Mouse (Mus musculus) stomach, embryonic 15.5 days (tissue): ENCODE results near the gene Gjc2. TPM values are rescaled to one million over a fixed set of nuclear protein-coding genes. Genes with fewer than 3 reads are reported as not detected.

Experiments used
- ATAC-seq: fragments of 200-750 bp; cut with Nextera tagmentation; 2 replicates; pipeline ENCODE4 v1.8.0; 2017; ENCODE audit warnings: low read depth, moderate number of reproducible peaks, moderate TSS enrichment; ENCODE audit not compliant: insufficient read depth, low FRiP score
- H3K27ac ChIP-seq: fragments of 300-500 bp; sonication (generic); 2 replicates; pipeline ENCODE4 v1.5.1; 2015; ENCODE audit warnings: mild to moderate bottlenecking, inconsistent platforms
- H3K27me3 ChIP-seq: fragments of 300-500 bp; sonication (generic); replicated peaks from 2 replicates; pipeline ENCODE4 v1.6.1; 2015; ENCODE audit warnings: inconsistent platforms
- H3K36me3 ChIP-seq: fragments of 300-500 bp; sonication (generic); 2 replicates; pipeline ENCODE4 v1.6.1; 2015; ENCODE audit warnings: inconsistent platforms
- H3K4me1 ChIP-seq: fragments of 300-500 bp; sonication (generic); 2 replicates; pipeline ENCODE4 v1.6.1; 2015; ENCODE audit warnings: inconsistent platforms
- H3K4me2 ChIP-seq: fragments of 300-500 bp; sonication (generic); 2 replicates; pipeline ENCODE4 v1.6.1; 2015; ENCODE audit warnings: mild to moderate bottlenecking, inconsistent platforms
- H3K4me3 ChIP-seq: fragments of 300-500 bp; sonication (generic); replicated peaks from 2 replicates; pipeline ENCODE4 v1.5.1; 2015; ENCODE audit warnings: inconsistent platforms
- H3K9ac ChIP-seq: fragments of 300-500 bp; sonication (generic); 2 replicates; pipeline ENCODE4 v1.6.1; 2015; ENCODE audit warnings: inconsistent platforms
- H3K9me3 ChIP-seq: fragments of 300-500 bp; sonication (generic); 2 replicates; pipeline ENCODE4 v1.6.1; 2016; ENCODE audit warnings: inconsistent platforms
- WGBS: fragments of 180-500 bp; shearing (Covaris S2); methylation state at CpG from one replicate; pipeline ENCODE4 v1.1.7; 2015; 5-methylcytosine and 5-hydroxymethylcytosine counted together
- polyA plus RNA-seq: library from polyadenylated mRNA; unstranded; fragments of >200 nt; fragmentation: Nextera tagmentation; extraction: Ambion mirVana; gene quantifications from 2 replicates; pipeline ENCODE4 v1.2.1, GENCODE M21; 2015

Gene Gjc2
- 1.2 and 1.7 TPM in 2 replicates for polyA plus RNA-seq

- Histone ChIP-seq H3K4me2 (no peak within 1 kb of the TSS), H3K9ac (no peak within 1 kb of the TSS), H3K27me3 (peaks cover 17% of the 10 kb centered on the region), H3K9me3 (no peaks in the 10 kb centered on the region), H3K27ac (peak within 1 kb of the TSS; percentile 78), H3K4me1 (peaks cover 6% of the 10 kb centered on the region), H3K36me3 (peaks cover 17% of the 10 kb centered on the region; the same call in 1 of the 2 replicates), H3K4me3 (no peak within 1 kb of the TSS)
- 41% methylated on average over 3 of the region's 3 CpGs for WGBS
- ATAC-seq, result peak; percentile 19; the same call in 1 of the 2 replicates
Observed at GRCm38 (mm10) chr11:59182864-59183331, at the start of gene Gjc2. Gjc2 (minus strand) TSS chr11:59183213.

GRCm38 (mm10) chr11:59232797-59233196, 49.8 kb upstream of the Gjc2 start:
- Histone ChIP-seq H3K9me3 (no peaks in the 10 kb centered on the region), H3K4me2 (no peak overlapping the region), H3K9ac (no peak overlapping the region), H3K27me3 (no peaks in the 10 kb centered on the region), H3K4me3 (no peak overlapping the region), H3K27ac (no peak overlapping the region), H3K36me3 (no peaks in the 10 kb centered on the region), H3K4me1 (peaks cover 8% of the 10 kb centered on the region)
- 60% methylated on average over 2 of the region's 2 CpGs for WGBS
- no peak for ATAC-seq

GRCm38 (mm10) chr11:59230144-59230760, 47.2 kb upstream of the Gjc2 start:
- Histone ChIP-seq H3K36me3 (no peaks in the 10 kb centered on the region), H3K9me3 (no peaks in the 10 kb centered on the region), H3K4me2 (0 out of 2 replicates have a peak overlapping the region, but pooled peaks have one; percentile 13), H3K9ac (no peak overlapping the region), H3K27me3 (no peaks in the 10 kb centered on the region), H3K4me1 (peaks cover 22% of the 10 kb centered on the region), H3K27ac (no peak overlapping the region), H3K4me3 (no peak overlapping the region)
- no peak for ATAC-seq
- WGBS, result 9% methylated on average over 7 of the region's 7 CpGs

GRCm38 (mm10) chr11:59228122-59228953, 45.3 kb upstream of the Gjc2 start, which contains the start of gene Arf1:
Arf1 (minus strand) TSS chr11:59228270.
- Histone ChIP-seq H3K27me3 (no peaks in the 10 kb centered on the region), H3K4me3 (peak within 1 kb of the TSS; percentile 98), H3K4me1 (peaks cover 32% of the 10 kb centered on the region), H3K9me3 (no peaks in the 10 kb centered on the region), H3K4me2 (peak within 1 kb of the TSS; percentile 71), H3K36me3 (no peaks in the 10 kb centered on the region), H3K9ac (peak within 1 kb of the TSS; percentile 99), H3K27ac (peak within 1 kb of the TSS; percentile 94)
- ATAC-seq, result peak; percentile 95
- 4% methylated on average over 59 of the region's 59 CpGs for WGBS

- Histone ChIP-seq H3K36me3 (no peaks in the 10 kb centered on the region), H3K27me3 (no peaks in the 10 kb centered on the region), H3K9ac (peak overlapping the region; percentile 99), H3K27ac (peak overlapping the region; percentile 94), H3K4me2 (peak overlapping the region; percentile 71), H3K4me1 (peaks cover 37% of the 10 kb centered on the region), H3K9me3 (no peaks in the 10 kb centered on the region), H3K4me3 (peak overlapping the region; percentile 98)
- WGBS, result under 1% methylated on average over 50 of the region's 51 CpGs
- ATAC-seq, result peak; percentile 72
Observed at GRCm38 (mm10) chr11:59227604-59228121, 44.6 kb upstream of the Gjc2 start.

GRCm38 (mm10) chr11:59226787-59227603, 44.0 kb upstream of the Gjc2 start:
- peak overlapping the region; percentile 94 for H3K27ac ChIP-seq
- H3K36me3 ChIP-seq, result no peaks in the 10 kb centered on the region
- no peaks in the 10 kb centered on the region for H3K27me3 ChIP-seq
- peak overlapping the region; percentile 98 for H3K4me3 ChIP-seq
- no peaks in the 10 kb centered on the region for H3K9me3 ChIP-seq
- H3K4me2 ChIP-seq, result peak overlapping the region; percentile 71
- peaks cover 42% of the 10 kb centered on the region for H3K4me1 ChIP-seq
- ATAC-seq, result no peak
- H3K9ac ChIP-seq, result peak overlapping the region; percentile 99
- 2% methylated on average over 21 of the region's 21 CpGs for WGBS

- H3K9ac ChIP-seq, result peak overlapping the region; percentile 99; the same call in 1 of the 2 replicates
- peaks cover 48% of the 10 kb centered on the region for H3K4me1 ChIP-seq
- no peak for ATAC-seq
- no peaks in the 10 kb centered on the region for H3K9me3 ChIP-seq
- H3K27me3 ChIP-seq, result no peaks in the 10 kb centered on the region
- peak overlapping the region; percentile 71 for H3K4me2 ChIP-seq
- 24% methylated on average over 3 of the region's 3 CpGs for WGBS
- no peaks in the 10 kb centered on the region for H3K36me3 ChIP-seq
- H3K4me3 ChIP-seq, result peak overlapping the region; percentile 98
- H3K27ac ChIP-seq, result peak overlapping the region; percentile 94; the same call in 1 of the 2 replicates
Observed at GRCm38 (mm10) chr11:59226251-59226650, 43.2 kb upstream of the Gjc2 start.

GRCm38 (mm10) chr11:59225167-59225566, 42.2 kb upstream of the Gjc2 start:
- Histone ChIP-seq H3K36me3 (0 out of 2 replicates have a peak, but pooled peaks cover 3% of the 10 kb centered on the region), H3K9ac (no peak overlapping the region), H3K4me2 (peak overlapping the region; percentile 71), H3K9me3 (no peaks in the 10 kb centered on the region), H3K27me3 (no peaks in the 10 kb centered on the region), H3K4me3 (no peak overlapping the region; the same call in 1 of the 2 replicates), H3K27ac (no peak overlapping the region), H3K4me1 (peaks cover 55% of the 10 kb centered on the region)
- WGBS, result 56% methylated on average over 2 of the region's 2 CpGs
- no peak for ATAC-seq

GRCm38 (mm10) chr11:59224470-59224869, 41.5 kb upstream of the Gjc2 start:
- no peak overlapping the region for H3K9ac ChIP-seq
- peak overlapping the region; percentile 71; the same call in 1 of the 2 replicates for H3K4me2 ChIP-seq
- peaks cover 55% of the 10 kb centered on the region for H3K4me1 ChIP-seq
- no peak overlapping the region for H3K27ac ChIP-seq
- H3K9me3 ChIP-seq, result no peaks in the 10 kb centered on the region
- 42% methylated on average over 2 of the region's 2 CpGs for WGBS
- H3K27me3 ChIP-seq, result no peaks in the 10 kb centered on the region
- no peak overlapping the region for H3K4me3 ChIP-seq
- 0 out of 2 replicates have a peak, but pooled peaks cover 5% of the 10 kb centered on the region for H3K36me3 ChIP-seq
- no peak for ATAC-seq

- Histone ChIP-seq H3K27me3 (no peaks in the 10 kb centered on the region), H3K27ac (no peak overlapping the region), H3K36me3 (0 out of 2 replicates have a peak, but pooled peaks cover 5% of the 10 kb centered on the region), H3K9me3 (no peaks in the 10 kb centered on the region), H3K4me1 (peaks cover 56% of the 10 kb centered on the region), H3K9ac (no peak overlapping the region), H3K4me3 (no peak overlapping the region), H3K4me2 (0 out of 2 replicates have a peak overlapping the region, but pooled peaks have one; percentile 71)
- ATAC-seq, result no peak
- 76% methylated on average over 3 of the region's 3 CpGs for WGBS
Observed at GRCm38 (mm10) chr11:59224025-59224424, 41.0 kb upstream of the Gjc2 start.

- Histone ChIP-seq H3K9me3 (no peaks in the 10 kb centered on the region), H3K4me3 (no peak overlapping the region), H3K4me2 (no peak overlapping the region), H3K36me3 (0 out of 2 replicates have a peak, but pooled peaks cover 5% of the 10 kb centered on the region), H3K9ac (no peak overlapping the region), H3K27ac (no peak overlapping the region), H3K27me3 (no peaks in the 10 kb centered on the region), H3K4me1 (peaks cover 61% of the 10 kb centered on the region)
- no peak for ATAC-seq
- 87% methylated on average over 4 of the region's 4 CpGs for WGBS
Observed at GRCm38 (mm10) chr11:59222306-59222705, 39.3 kb upstream of the Gjc2 start.
